Mouse (Mus musculus) cerebellum, adult 9-11 months (tissue): ENCODE measurements around the gene Ppp4r4.
"Not testable (repeated sequence)": the region's sequence is repeated elsewhere in the genome, so short reads cannot be mapped to it uniquely, and the experiment has no call there.

Experiments
- DNase-seq: peaks from one replicate; pipeline ENCODE4 v3.0.0; 2022

The Ppp4r4 gene

DNA sequence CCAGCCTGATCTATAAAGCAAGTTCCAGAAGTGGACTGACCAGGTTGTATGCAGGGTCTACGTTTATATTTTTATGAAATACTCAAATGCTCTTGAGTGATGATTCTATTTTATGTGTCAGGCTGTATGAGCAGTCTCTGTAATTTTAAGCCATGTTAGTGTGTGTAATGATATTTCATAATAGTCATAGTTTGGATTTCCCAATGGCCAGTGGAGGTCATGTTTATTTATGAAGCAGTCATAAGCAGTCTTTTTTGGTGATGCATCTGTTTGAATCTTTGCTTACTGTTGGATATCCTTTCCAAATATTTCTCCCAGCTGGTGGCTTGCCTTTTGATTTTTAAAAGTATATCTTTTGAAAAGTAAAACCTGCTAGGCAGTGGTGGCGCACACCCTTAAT lies 11.3 kb downstream of the Ppp4r4 start:
- DNase-seq, result no peak

DNA sequence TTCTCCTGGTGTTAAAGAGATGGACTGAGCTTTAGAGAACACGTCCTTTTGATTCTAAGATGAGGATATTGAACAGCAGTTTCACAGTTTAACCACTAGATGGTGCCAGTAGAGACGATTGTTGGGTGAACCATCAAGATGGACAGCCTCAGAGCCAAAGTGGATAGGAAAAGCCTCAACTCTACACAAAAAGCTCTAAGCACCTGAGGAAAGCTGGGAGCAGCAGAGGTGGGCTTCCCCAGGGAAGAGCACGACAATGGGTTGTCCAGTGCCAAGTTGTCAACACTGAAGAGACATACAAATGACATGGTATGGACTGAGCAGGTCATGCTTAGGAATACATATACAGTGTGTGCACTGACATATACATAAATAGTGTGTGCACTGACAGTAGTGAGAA lies 12.1 kb downstream of the Ppp4r4 start:
- no peak for DNase-seq

DNA sequence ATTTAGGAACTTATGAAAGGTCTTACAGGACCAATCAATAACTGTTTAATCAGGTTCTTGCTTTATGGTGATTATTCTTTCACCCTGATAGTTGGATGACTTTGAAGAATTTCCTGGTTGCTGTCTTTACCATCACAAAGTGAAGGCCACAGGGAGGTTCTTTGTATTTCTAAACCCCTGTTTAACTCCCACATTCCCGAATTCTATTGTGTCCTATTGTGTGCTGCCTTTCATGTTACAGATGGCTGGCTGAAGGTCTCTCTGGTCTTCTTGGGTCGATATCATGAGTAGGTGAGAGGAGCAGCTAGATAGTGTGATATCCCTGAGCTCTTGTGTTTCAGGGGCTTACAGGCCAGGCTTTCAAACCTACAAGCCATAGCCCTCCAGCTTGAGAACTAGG lies 15.4 kb downstream of the Ppp4r4 start:
- DNase-seq, result no peak

DNA sequence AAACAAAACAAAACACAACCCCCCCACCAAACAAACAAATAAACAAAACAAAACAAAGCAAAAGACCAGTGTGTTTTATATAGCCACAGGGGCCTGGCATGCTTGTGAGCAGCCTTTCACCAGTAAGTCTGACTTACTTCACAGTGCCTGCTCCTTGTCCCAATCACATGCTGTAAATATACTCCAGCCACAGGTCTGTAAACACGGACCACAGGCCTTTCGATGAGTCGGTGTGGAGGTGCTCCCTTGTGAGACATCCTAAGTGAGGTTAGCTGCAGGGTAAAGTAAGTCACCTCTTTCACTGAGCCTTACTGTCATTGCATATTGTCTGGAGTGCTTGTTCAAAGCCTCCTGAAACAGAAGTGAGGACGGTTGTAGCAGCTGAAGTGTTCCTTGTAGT lies 16.4 kb downstream of the Ppp4r4 start:
- DNase-seq, result no peak

DNA sequence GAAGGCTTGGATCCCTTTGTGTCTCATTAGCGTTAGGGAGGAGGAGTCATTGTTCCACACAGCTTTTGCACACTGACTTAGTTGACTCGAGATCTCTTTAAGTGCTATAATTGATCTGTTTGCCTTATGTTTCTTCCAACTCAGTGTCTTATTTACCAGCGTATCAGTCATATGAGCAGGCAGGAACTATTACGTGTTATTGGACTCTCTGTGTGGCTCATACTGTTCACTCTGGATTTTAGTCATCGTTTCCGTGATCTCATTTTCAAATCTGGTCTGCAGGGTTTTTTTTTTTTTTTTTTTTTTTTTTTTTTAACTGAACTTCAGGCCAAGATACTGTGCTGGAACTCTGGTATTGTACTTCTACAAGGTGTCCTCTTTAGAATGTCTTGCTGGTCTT lies 18.0 kb downstream of the Ppp4r4 start:
- no peak for DNase-seq

- no peak for DNase-seq
Measured at GRCm38 (mm10) chr12:103551422-103551821, 19.3 kb downstream of the Ppp4r4 start.

DNA sequence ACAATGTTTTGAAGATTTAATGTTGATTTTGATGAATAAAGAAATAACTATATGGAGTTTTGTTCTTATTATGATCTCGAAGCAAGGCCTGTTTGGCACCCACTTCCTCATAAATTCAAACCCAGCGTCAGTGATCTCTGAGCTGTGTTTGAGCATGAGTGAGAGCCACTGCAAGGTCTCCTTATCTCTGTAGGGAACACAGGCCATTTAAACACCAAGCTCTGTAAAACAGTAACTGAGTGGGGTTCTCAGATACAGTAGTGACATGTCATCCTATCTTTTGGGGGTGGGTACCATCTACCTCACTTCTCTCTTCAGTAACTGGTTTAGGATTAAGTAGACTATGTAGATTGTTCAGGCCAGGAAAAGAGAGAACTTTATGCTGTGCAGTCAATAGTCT lies 20.4 kb downstream of the Ppp4r4 start:
- no peak for DNase-seq

GRCm38 (mm10) chr12:103553497-103553896 lies 21.4 kb downstream of the Ppp4r4 start:
- no peak for DNase-seq

DNA sequence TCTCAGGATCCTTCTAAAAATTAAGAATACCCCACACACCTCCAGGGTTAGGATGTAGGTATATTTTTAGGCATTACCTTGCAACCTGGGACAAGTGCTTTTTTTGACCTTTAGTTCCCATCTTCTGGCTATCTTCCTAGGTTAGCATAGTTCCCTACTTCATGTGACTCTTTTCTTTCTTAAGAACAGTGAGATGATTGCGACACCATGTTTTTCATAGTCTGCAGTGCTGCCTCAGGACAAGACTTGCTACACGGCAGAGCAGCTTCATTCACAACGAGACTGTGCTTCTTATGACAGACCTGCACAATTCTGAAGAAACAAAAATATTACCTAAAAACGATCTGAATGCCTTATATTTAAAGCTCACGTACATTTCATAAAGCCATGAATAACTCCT lies 24.8 kb downstream of the Ppp4r4 start:
- DNase-seq, result no peak

DNA sequence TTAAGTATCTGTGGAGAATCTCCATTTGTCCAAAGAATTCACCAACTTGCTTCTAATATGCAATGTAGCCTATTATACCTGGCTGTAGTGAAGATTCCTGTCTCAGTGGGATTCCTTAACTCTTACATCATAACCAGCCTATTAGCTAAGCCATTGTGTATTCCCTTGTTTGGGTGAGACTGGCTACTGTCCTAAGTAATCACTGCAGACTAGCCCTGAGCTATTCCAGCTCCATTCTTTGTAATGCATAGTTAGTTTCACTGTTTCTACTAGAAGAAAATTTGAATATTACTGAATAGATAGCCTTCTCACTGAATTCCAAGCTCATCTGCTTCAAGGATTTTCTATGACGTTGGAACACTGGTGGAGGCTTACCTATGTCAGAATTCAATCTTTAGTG lies 32.6 kb downstream of the Ppp4r4 start:
- no peak for DNase-seq

DNA sequence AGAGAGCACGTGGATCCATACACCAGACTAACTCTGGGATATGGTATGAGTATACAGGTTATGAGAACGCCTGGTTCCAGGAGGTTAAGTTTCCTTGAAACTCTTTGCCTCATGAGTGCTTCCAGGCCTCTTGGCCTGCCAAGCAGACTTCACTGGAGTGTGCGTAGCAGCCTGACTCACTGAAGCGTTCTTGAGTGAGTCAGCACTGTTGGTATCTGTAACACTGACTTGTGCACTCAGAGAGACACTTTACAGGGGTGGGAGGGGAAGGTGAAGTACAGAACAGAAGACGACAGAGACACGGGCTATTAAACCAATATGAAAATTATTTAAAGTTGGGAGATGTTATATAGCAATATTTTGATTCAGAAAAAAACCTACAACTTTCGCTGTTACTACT lies 33.1 kb downstream of the Ppp4r4 start:
- no peak for DNase-seq

GRCm38 (mm10) chr12:103567129-103567528 lies 35.0 kb downstream of the Ppp4r4 start:
- DNase-seq, result no peak

DNA sequence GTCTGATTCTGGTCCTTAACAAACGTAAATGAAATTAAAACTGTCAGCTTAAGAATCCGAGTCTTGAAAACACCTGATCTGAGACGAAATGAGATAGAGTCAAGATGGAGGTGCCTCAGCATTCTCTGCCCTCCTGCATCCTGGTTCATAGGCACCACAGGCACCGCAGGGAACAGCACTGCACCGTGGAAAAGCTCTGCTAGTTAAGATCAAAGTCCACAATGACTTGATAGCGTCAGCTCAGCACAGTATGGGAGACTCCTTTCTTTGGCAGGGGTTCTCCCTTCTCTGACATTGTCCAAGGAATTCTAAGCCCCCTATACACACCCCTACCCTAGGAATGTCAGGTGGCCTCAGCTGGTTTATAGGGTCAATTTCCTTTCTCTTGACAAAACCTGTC lies 37.6 kb downstream of the Ppp4r4 start:
- DNase-seq, result no peak

DNA sequence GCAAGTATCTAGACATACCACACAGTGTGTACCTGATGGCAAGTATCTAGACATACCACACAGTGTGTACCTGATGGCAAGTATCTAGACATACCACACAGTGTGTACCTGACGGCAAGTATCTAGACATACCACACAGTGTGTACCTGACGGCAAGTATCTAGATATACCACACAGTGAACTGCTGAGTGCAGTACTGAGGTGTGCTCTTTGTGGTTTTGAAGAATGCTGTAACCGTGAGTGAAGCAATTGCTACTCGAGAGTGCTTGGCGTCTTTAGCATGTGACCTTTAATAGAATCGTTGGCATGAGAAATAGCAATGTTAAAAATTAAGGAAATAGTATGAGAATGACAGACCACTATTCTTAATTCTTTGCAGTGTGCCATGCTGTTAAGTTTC lies 46.1 kb downstream of the Ppp4r4 start:
- DNase-seq, result not testable (repeated sequence)

- DNase-seq, result peak; percentile 12
Measured at GRCm38 (mm10) chr12:103583771-103584170, 51.7 kb downstream of the Ppp4r4 start.

DNA sequence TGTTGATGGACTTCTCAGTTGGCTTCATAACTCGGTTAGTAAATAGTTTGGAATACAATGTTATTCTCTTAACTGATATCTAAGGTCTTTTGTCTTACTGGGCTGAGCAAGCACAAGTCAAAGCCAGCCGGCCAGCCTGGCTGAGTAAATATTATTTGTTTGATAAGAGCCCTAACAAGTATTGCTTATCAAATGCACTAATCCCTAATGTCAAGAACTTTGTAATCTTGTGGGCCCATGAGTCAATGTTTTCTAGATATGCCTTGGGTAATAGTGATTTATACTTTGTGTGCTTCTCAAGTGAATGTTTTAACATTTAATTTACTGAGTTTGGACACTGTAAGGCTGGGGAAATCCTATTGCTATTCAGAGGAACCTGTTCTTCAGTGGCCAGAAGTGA lies 66.3 kb downstream of the Ppp4r4 start:
- no peak for DNase-seq

DNA sequence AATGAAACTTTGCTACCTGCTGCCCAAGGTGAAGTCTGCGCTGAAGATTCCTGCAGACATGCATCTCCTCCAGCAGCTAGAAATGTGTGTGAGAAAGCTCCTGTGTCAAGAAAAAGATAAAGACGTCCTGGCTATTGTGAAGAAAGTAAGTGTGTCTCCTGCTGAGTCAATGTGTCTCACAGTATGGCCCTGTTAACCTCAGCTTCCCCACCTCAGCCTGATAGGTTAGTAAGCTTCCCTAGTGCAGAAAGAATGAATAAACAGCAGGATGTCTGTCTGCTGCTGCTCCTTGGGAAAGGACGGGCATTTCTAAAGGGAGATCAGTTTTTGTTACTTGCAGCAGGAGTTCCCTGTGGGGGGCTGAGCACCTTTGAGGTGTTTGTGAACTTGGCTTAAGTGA lies 68.3 kb downstream of the Ppp4r4 start:
- no peak for DNase-seq

DNA sequence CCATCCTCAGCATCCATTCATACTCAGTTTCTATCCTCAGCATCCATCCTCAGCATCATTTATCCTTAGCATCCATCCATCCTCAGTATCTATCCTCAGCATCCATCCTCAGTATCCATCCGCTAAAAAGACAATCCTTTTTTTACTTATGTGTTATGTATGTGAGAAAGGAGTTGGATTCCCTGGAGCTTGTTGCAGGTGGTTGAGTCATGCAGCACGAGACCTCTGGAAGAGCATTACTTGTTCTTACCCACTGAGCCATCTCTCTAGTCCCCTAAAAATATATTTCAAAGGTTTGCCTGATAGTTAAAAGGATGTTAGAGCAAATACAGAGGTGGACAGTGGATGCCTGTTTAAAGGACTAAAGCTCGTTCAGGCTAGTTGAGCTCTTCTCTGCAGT lies 69.8 kb downstream of the Ppp4r4 start:
- no peak for DNase-seq

DNA sequence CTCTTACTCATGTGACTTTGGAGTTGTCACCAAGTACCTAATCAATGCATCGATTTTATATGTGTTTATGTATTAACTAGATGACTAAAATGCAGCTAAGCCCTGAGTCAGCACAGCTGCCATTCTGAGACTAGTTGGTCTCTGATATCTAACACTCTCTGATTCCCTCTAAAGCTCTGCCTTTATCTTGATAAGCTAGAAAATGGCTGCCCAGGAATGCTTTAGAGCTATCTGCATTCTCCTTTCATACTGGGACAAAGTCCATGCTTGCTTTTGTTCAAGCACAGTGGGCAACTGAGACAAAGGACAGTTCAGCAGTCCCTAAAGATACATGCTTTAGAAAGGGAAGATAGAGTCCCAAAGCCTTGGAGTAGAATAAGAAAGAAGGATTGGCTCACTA lies 83.1 kb downstream of the Ppp4r4 start:
- DNase-seq, result no peak

DNA sequence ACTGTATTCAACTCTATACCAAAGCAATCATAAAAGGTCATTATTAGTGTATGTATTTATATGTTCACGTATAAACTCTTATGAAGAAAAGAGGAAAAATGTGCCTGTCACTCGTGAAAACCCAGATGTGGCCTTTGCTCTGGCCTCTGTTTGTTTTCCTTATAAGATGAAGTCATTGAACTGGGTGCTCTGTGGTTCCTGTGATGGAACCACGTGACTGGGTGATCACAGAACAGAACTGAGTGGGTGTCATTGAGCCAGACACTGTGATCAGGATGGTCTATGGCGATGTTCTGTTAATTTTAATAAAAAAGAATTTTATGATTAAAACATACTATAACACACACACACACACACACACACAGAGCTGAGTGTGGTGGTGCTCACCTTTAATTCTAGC lies 83.7 kb downstream of the Ppp4r4 start:
- DNase-seq, result no peak

GRCm38 (mm10) chr12:103616860-103617261 lies 84.8 kb downstream of the Ppp4r4 start:
- DNase-seq, result no peak

DNA sequence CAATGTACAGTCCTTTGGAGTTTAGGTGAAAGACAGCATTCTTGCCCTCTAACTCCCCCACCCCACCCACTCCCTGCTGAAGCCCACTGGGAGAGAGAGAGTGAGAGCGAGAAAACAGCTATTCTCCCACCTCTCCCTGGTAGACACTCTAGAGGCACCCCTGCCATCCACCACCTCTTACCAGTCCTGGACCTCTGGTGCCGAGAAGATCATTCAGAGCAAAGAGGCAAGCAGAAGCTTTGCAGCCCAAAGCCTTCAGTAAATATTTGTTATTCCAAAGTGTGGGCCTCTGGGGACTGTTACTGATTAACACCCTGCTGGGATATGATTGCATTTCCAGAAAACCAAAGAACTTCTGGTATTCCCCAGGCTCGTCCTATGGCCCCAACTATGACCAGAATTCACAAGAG lies 99.1 kb downstream of the Ppp4r4 start, which contains the start of gene Serpina10:
TSS of gene Serpina10 (minus strand) at position 242 of the 410 bp plus-strand sequence.
- no peak for DNase-seq

DNA sequence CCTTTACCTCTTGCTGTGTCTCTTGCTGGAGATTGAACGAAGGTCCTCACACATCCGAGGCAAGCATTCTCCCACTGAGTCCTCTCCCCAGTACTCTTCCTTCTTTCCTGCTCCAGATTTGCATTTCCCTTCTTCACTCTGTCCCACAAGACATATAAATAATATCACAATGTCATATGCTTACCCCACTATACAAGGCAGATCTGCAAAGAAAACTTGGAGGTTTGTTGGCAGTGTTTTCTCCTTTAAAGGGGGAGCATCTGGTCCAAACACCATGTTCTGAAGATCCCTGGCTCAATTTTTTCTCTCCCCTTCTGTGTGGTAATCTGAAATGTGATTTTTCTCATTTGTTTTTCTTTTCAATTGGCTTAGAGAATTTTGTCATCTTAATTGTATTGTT lies 102.3 kb downstream of the Ppp4r4 start:
- no peak for DNase-seq

DNA sequence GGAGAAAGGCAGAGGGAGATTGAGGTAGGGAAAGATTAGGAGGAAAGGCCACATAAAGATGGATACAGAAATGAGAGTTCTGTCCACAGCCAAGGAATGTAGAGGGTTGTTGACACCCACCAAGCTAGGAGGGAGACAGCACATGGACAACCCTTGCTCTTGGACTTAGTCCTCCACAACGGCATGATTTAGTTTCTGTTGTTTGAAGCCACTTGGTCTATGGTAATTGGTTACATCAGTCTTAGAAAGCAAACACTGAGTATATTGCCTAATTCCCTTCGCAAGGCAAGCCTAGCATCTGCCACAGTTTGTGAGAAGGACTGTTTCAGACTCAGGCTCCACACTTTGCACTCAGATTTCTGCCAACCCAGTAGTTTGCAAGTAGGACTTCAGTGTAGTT lies 103.8 kb downstream of the Ppp4r4 start:
- no peak for DNase-seq

- DNase-seq, result peak; percentile 24
Measured at GRCm38 (mm10) chr12:103643336-103643735, 111.3 kb downstream of the Ppp4r4 start.

DNA sequence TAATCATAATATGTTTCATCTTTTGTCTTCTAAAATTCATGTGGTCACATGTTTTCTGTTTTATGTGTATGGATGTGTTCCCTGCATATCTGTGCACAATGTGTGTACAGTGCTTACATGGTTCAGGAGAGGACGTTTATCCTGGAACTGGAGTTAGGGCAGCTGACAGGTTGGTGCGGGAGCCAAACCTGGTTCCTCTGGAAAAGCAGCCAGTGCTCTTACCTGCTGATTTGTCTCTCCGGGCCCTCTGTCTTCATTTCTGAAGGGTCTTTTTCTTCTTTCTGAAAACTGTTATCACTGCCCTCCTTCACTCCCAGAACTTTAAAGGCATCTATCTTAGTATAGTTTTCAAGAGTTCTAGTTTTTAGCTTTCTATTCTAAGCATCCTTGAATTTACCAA lies 111.7 kb downstream of the Ppp4r4 start:
- DNase-seq, result no peak
